Comparison of ENCODE assay signal across 18 mouse cellular contexts in the genomic region with DNA sequence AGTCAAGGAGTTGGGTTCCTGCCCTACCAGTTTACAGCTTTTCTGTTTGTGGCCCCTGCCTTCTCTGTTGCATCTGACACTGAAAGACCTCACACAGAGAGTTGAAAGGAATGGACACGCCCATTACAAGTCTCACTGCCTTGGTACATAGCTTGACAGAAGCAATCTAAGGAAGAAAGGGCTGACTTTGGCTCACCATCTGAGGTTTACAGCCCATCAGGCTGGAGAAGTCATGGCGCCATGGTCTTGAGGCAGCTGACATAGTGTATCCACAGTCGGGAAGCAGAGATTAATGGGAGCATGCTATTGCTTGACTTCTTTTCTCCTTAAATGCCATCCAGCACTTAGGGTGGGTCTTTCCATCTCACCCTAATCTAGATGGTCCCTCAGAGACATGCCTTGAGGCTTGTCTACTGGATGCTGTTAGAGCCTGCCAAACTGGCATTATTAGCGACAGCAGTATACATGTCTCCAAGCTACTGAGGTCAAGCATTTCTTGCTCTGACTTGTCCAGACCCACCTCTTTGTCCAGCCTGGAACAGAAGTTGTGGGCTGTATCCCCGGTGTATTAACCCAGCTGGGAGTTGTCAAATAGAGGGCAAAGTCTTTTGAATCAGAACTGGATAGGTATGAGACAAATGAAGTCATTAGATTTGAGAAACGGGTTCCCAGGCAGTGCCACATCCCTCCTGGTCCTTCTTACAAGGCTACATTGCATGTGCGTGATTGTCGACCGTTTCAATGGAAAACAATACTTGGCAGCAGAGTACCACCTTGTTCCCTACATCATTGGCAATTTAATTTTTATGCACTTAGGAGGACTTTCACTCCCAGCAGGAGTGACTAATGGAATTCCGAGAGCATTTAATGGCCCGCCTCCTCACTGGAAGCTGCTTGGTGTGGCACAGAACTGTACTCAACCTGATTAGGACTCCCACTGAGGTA.
A peak's percentile ranks its signal among the peaks of the same experiment; 100 is the strongest.
DNase-seq lines count a peak whose midpoint lies in the region; ATAC-seq and TF ChIP-seq lines count a peak whose summit lies in the region.
"Had no signal": no experiment of that assay in that cellular context is flagged by ENCODE, and none has a peak within 500 bp of the region (broad histone marks: within the 10 kb centered on the region; RNA-seq: fewer than 3 reads in every experiment).

No protein-coding gene starts in this region.

- H3K27ac ChIP-seq in hindbrain, embryonic 12.5 days, result no peak overlapping the region
- no peak overlapping the region for H3K27ac ChIP-seq in hindbrain, embryonic 11.5 days (ENCODE audit: low read depth, low read length)
- no peak overlapping the region for H3K27ac ChIP-seq in neural tube, embryonic 13.5 days (replicated peaks)
- H3K27ac ChIP-seq: kidney, postnatal 0 days; liver, embryonic 13.5 days had no signal

- H3K79me2 ChIP-seq in myocyte (ENCODE audit: control insufficient read depth, insufficient read depth), result no peaks in the 10 kb centered on the region

- no peaks in the 10 kb centered on the region for H3K9me3 ChIP-seq in hindbrain, embryonic 12.5 days (replicated peaks)
- no peaks in the 10 kb centered on the region for H3K9me3 ChIP-seq in hindbrain, embryonic 11.5 days (ENCODE audit: control insufficient read depth, low read length)
- no peaks in the 10 kb centered on the region for H3K9me3 ChIP-seq in neural tube, embryonic 13.5 days
- H3K9me3 ChIP-seq: heart, embryonic 12.5 days; liver, embryonic 13.5 days had no signal

- no peak overlapping the region for H3K4me3 ChIP-seq in hindbrain, embryonic 12.5 days
- H3K4me3 ChIP-seq in hindbrain, embryonic 11.5 days (ENCODE audit: low read depth, low read length), result no peak overlapping the region
- no peak overlapping the region for H3K4me3 ChIP-seq in neural tube, embryonic 13.5 days
- H3K4me3 ChIP-seq in myocyte, result no peak overlapping the region
- H3K4me3 ChIP-seq: heart, embryonic 12.5 days; liver, embryonic 13.5 days had no signal

- no peaks in the 10 kb centered on the region for H3K36me3 ChIP-seq in hindbrain, embryonic 12.5 days
- no peaks in the 10 kb centered on the region for H3K36me3 ChIP-seq in hindbrain, embryonic 11.5 days (ENCODE audit: control insufficient read depth, insufficient read depth, low read length)
- H3K36me3 ChIP-seq in neural tube, embryonic 13.5 days, result peaks cover 6% of the 10 kb centered on the region; the same call in 1 of the 2 replicates
- H3K36me3 ChIP-seq in myocyte (ENCODE audit: control insufficient read depth, insufficient read depth), result peaks cover 3% of the 10 kb centered on the region

- H3K4me1 ChIP-seq in hindbrain, embryonic 12.5 days, result peaks cover 6% of the 10 kb centered on the region; the same call in 1 of the 2 replicates
- no peaks in the 10 kb centered on the region for H3K4me1 ChIP-seq in hindbrain, embryonic 11.5 days (replicated peaks; ENCODE audit: control insufficient read depth, insufficient read depth, low read length)
- H3K4me1 ChIP-seq in neural tube, embryonic 13.5 days (replicated peaks), result 0 out of 2 replicates have a peak, but pooled peaks cover 3% of the 10 kb centered on the region
- H3K4me1 ChIP-seq: liver, embryonic 13.5 days had no signal

- no peak overlapping the region for H3ac ChIP-seq in myocyte (ENCODE audit: control insufficient read depth, insufficient read length)

- no peak overlapping the region for H3K4me2 ChIP-seq in hindbrain, embryonic 12.5 days (replicated peaks)
- H3K4me2 ChIP-seq in hindbrain, embryonic 11.5 days (replicated peaks; ENCODE audit: low read depth, low read length), result no peak overlapping the region
- H3K4me2 ChIP-seq in neural tube, embryonic 13.5 days, result no peak overlapping the region
- no peak overlapping the region for H3K4me2 ChIP-seq in myocyte (ENCODE audit: low read depth)
- H3K4me2 ChIP-seq: heart, embryonic 12.5 days; liver, embryonic 13.5 days had no signal

- ATAC-seq in hindbrain, embryonic 12.5 days (ENCODE audit: low FRiP score), result 0 out of 2 replicates have a peak, but pooled peaks have one; percentile 14
- ATAC-seq in hindbrain, embryonic 11.5 days (ENCODE audit: low FRiP score), result no peak
- 0 out of 2 replicates have a peak, but pooled peaks have one; percentile 37 for ATAC-seq in neural tube, embryonic 13.5 days (ENCODE audit: low read depth)
- ATAC-seq in hematopoietic stem cell, adult 5-6 weeks (replicated peaks in 1 of 2; ENCODE audit: insufficient read depth in 1 of 2, low FRiP score in 2 of 2, low TSS enrichment in 1 of 2, low read depth in 1 of 2, poor library complexity in 2 of 2, severe bottlenecking in 2 of 2), result peak; percentile 6 to 34; a peak in 2 of 4 replicates
- ATAC-seq: intestine, embryonic 16.5 days had no signal

- no peak for DNase-seq in hindbrain, embryonic 11.5 days (ENCODE audit: low spot score)
- no peak for DNase-seq in neural tube, embryonic 10.5 days (ENCODE audit: extremely low spot score, low spot score)
- no peak for DNase-seq in embryo, embryonic 9.5 days (ENCODE audit: extremely low spot score)
- no peak for DNase-seq in Muller cell, postnatal 12 days (ENCODE audit: inconsistent ontology term)
- DNase-seq: adrenal gland, adult 2 months; B cell, adult 2 months; cerebellum, adult 11 months; left cerebral cortex, postnatal 4 days; liver, embryonic 13.5 days; lung, postnatal 14 days; right cerebral cortex, postnatal 14 days had no signal

- H3K27me3 ChIP-seq in hindbrain, embryonic 12.5 days, result no peaks in the 10 kb centered on the region
- no peaks in the 10 kb centered on the region for H3K27me3 ChIP-seq in hindbrain, embryonic 11.5 days (ENCODE audit: control insufficient read depth, insufficient read depth, low read length)
- H3K27me3 ChIP-seq in neural tube, embryonic 13.5 days, result no peaks in the 10 kb centered on the region
- H3K27me3 ChIP-seq in myocyte (ENCODE audit: control insufficient read depth, insufficient read depth, insufficient read length), result no peaks in the 10 kb centered on the region
- H3K27me3 ChIP-seq: heart, embryonic 12.5 days; liver, embryonic 13.5 days had no signal

- no peak for TF ChIP-seq POLR2A in myocyte (IDR thresholded peaks at IDR 0.05; ENCODE audit: insufficient read length, low read depth)

- 83% methylated on average over 11 of the region's 11 CpGs for WGBS in hindbrain, embryonic 12.5 days
- WGBS in hindbrain, embryonic 11.5 days, result 77% methylated on average over 11 of the region's 11 CpGs
- WGBS in neural tube, embryonic 13.5 days, result 58% methylated on average over 11 of the region's 11 CpGs

- H3K9ac ChIP-seq in hindbrain, embryonic 12.5 days, result no peak overlapping the region
- no peak overlapping the region for H3K9ac ChIP-seq in hindbrain, embryonic 11.5 days (ENCODE audit: low read depth, low read length)
- H3K9ac ChIP-seq in neural tube, embryonic 13.5 days, result no peak overlapping the region
- H3K9ac ChIP-seq: heart, embryonic 12.5 days; liver, embryonic 13.5 days had no signal

TF ChIP-seq in myocyte, 11 proteins besides CTCF, POLR2A, EP300 and RAD21:
- TF ChIP-seq POLR2AphosphoS2 (IDR thresholded peaks at IDR 0.05; ENCODE audit: insufficient read length, low read depth) (peak; percentile 51), USF1 (IDR thresholded peaks at IDR 0.05; ENCODE audit: low read depth) (no peak)
